Mouse (Mus musculus) liver, adult 2 months (tissue): Measurements from ENCODE around the gene Snx20.

Experiments
- CTCF ChIP-seq: fragments of 200-500 bp; IDR thresholded peaks from 2 replicates; pipeline ENCODE4 v1.5.1; 2011; ENCODE audit warnings: low read depth, low read length, control low read depth
- POLR2A ChIP-seq: fragments of 200-500 bp; IDR thresholded peaks from 2 replicates; pipeline ENCODE4 v1.6.1; 2011; ENCODE audit warnings: low read length, control low read depth; ENCODE audit not compliant: insufficient read depth; ENCODE audit errors: extremely low read depth

- TF ChIP-seq POLR2A (no peak), CTCF (no peak)
These were observed 47.8 kb upstream of the Snx20 start for GRCm38 (mm10) chr8:88683656-88684289.
